Mouse (Mus musculus) heart, adult 8-10 months (tissue): Measurements from ENCODE around the gene Slc2a6. TPM values are rescaled to one million over a fixed set of nuclear protein-coding genes. Genes with fewer than 3 reads are reported as not detected.

Experiments
- DNase-seq: peaks from one replicate; pipeline ENCODE4 v3.0.0; 2022; ENCODE audit warnings: low spot score
- total RNA-seq, 4 experiments: library from RNA; stranded (reverse); gene quantifications; 2 replicates each; pipeline ENCODE4 v1.2.4; 2022

Slc2a6 gene
- total RNA-seq, 4 experiments from 2014 or later = 0.27 to 1.5 (median 0.56) TPM

DNA sequence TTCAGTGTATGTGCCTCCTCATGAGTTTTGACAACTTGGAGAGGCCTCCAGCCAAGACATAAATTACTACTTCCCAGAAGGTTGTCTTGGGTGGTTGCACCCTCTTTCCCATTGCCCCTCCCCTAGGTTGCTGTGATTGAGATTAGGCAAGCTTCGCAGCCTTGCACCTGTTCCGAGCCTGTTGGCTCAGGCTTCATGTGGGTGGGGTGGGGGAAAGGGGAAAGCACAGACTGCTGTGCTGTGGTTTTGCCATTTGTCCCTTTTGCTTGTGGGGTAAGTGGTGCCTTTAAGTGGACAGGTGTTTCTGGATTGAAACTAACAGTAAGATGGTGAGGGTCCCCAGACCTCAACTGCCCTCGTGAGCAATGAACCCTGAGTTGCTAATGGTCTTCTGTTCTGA is 8.2 kb upstream of the Slc2a6 start:
- DNase-seq = no peak

GRCm38 (mm10) chr2:27032361-27032760 is 4.6 kb upstream of the Slc2a6 start:
- no peak for DNase-seq

- no peak for DNase-seq
Observed at GRCm38 (mm10) chr2:27028437-27029015, 728 bp upstream of the Slc2a6 start.

DNA sequence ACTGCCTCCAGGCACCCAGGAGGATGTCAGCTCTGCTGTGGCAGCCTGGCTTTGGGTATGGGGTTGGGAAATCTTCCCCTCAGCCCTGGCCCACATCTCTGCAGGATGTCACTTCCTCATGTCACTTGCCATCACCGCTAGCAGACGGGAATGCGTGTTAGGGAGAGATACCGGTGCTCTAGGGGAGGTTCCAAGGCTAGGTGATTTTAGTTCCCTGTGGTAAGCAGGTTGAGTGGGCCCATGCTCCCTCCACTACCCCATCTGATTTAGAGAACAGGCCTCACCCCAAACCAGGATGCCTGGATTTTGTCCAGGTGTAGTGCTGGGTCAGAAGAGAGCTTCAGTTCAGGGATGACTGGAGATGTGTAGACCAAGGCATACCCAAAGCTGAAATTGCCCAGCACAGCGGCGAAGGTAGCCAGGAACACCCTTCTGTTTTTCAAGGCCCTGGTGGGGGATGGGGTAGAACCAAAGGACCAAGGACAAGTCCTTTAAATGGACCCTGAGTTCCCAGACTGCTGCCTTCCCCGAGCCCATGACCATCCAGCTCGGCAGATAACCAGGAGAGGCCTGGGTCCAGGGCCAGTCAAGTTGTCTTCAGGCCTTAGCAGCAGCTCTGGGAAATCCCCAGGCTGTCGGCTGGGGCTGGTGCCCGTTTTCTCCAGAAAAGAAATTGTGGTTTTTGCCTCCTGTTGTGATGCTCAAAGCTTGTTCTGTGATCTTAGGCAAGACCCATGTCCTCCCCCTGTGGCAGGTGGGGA is 761 bp downstream of the Slc2a6 start:
- no peak for DNase-seq

- no peak for DNase-seq
Observed at GRCm38 (mm10) chr2:27026332-27026731, 1.5 kb downstream of the Slc2a6 start.

DNA sequence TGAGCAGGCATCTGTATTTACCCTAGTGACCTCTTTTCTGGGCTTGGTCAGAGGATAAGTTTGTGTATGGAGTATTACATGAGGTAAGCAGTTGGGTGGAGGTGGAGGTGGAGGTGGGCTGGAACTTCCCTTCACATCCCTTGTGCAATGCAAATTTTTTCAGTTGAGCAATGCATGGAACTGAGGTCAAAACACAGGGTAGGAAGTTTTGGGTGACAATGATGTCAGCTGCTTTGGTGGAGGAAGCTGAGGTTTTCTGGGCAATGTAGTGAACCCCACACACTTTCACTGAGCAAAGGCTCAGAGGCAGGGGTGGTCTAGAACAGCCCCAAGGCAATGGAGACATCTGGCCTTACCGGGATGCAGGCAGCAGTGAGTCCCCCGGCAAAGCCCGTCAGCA is 2.3 kb downstream of the Slc2a6 start:
- no peak for DNase-seq

DNA sequence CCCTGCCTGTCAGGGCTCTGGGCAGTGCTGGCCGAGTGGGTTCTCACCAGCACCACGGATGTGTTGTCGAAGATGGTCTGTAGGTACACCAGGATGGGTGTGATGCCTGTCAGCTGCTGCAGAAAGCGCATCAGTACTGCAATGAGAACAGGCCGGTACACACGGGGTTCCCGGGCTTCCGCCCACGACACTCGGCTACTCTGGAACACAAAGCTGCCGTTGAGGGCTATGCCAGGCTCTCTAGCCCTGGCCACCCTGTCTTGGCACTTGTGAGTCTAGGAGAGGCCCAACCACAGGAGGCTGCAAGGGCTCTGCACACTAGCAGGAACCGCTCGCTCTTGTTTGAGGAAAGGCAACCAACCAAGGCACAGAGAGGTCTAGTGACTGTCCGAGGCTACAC is 3.7 kb downstream of the Slc2a6 start:
- no peak for DNase-seq

- no peak for DNase-seq
Observed at GRCm38 (mm10) chr2:27022612-27023011, 5.2 kb downstream of the Slc2a6 start.

GRCm38 (mm10) chr2:27021103-27021502 is 6.7 kb downstream of the Slc2a6 start:
- no peak for DNase-seq

DNA sequence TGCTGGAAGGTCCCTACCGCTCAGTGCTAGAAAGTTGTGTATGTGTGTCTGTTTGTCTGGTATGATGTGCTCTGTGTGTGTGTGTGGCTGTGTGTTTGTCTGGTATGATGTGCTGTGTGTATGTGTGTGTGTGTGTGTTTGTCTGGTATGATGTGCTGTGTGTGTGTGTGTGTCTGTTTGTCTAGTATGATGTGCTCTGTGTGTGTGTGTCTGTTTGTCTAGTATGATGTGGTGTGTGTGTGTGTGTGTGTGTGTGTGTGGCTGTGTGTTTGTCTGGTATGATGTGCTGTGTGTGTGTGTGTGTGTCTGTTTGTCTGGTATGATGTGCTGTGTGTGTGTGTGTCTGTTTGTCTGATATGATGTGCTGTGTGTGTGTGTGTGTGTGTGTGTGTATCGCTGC is 8.3 kb downstream of the Slc2a6 start:
- DNase-seq = no peak

DNA sequence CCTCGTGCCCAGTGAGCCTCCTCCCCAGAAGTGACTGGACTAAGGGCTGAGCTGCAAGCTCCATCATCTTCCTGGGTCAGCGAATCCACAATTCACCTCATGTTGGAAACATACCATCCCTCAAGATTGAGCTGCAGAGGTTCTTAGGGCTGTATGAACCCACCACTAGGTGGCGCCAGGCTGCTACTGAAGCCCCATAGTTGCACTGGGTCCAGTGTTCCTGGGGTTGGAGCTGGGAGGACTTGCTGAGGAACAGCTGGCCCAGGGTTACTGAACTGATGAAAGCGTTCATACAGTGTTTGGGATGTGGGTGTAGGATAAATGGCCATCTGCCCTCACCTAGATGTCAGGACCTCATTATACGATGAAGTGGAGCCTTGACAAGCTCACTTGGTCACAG is 10.0 kb downstream of the Slc2a6 start:
- DNase-seq = peak; percentile 64

DNA sequence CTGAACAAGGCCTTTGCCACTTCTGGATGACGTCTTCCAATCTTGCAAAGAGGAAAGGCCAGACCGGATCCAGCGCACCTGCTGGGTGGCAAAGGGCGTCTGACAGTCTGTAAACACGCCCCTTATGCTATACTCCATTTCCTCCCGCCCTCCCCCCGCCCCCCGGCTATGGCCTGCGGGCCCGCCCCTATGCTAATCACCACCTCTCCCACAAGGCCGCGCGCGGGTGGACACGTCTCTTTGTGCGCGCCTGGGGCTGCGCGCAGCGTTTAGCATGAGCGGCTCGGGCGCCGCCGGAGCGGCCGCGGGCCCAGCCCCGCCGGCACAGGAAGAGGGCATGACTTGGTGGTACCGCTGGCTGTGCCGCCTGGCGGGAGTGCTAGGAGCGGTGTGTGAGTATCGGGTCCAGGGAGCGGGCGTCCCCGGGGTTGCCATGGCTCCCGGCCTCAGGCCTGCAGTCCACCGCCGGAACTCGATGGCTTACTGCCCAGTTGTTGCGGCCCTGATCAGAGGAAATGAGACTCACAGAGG is 18.0 kb downstream of the Slc2a6 start, which contains the start of gene Cacfd1:
TSS of gene Cacfd1 (plus strand) at position 213 of the 531 bp plus-strand sequence.
- DNase-seq = peak; percentile 86

- DNase-seq = no peak
Observed at GRCm38 (mm10) chr2:27007701-27008100, 20.1 kb downstream of the Slc2a6 start.

DNA sequence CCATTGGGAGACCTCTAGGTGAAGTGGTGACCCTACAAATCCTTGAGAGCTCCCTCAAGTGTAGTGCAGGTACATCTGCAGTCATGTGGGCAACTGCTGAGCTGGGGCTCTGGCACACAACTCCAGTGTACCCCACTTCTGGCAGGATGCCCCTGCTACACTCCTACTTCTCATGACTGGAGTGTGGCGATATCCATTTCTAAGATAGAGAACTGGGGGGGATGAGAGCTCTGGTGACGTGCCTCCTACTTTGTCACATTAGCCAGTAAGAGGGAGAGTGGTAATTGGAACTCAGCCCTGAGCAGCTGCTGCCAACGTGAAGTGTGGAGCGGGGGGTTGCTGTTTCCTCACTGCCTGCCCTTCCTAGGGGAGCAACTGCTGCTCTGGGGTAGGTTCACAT is 21.5 kb downstream of the Slc2a6 start:
- DNase-seq = no peak

GRCm38 (mm10) chr2:26997993-26998392 is 29.8 kb downstream of the Slc2a6 start:
- no peak for DNase-seq

- DNase-seq = no peak
Observed at GRCm38 (mm10) chr2:26997498-26997897, 30.3 kb downstream of the Slc2a6 start.

DNA sequence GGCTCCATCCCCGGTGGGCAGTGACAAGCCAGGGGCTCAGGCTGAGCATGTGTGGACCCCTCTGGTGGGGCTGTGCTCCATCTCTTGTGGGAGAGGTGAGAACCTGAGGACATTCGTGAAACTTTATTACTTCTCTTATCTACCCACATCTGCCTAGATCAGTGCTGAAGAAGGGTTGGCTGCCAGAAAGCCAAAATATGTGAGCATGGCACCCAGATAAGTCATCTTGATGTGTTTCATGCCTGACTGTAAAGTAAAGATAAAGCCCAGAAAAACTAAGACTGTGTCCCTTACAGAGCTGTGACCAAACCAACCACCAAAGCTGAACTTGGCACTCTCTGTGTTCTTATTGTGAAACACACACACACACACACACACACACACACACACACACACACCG is 33.9 kb downstream of the Slc2a6 start:
- DNase-seq = no peak

DNA sequence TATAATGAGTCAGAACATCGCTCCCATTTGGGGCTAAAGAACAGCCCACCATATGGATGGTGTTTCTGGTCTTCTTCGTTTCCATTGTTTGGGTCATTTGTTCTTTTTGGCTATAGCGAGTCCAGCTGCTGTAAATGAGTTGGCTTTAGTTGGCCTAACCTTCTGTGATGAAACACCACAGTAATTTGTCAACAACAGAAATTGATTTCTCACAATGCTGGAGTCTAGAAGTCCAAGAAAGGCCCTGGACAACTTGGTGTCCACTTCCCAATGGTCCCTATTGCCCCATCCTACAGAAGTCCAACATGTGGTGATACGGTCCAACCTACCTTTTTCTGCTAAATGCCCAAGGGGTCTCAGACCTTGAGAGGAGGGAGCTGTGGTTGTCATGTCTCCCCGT is 43.2 kb downstream of the Slc2a6 start:
- no peak for DNase-seq

- no peak for DNase-seq
Observed at GRCm38 (mm10) chr2:26984179-26984578, 43.6 kb downstream of the Slc2a6 start.

- no peak for DNase-seq
Observed at GRCm38 (mm10) chr2:26980361-26980760, 47.4 kb downstream of the Slc2a6 start.

DNA sequence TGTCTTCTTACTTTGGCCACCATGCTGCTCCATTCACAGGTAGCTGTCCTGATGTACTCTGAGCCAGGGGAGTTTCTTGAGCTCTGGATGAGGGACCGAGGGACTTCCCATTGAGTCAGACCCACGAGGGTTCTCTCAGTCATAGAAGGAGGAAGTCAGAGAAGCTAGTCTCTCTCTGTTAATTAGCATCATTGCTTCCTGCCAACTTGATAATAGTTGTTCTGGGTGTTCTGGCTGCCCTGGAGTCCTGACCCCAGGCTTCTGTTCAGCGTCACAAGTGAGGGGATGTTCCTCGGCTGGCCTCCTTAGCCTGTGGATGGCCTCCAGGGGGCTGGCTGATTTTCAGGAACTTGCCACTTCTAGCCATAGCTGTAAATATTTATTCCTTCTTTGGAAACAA is 53.8 kb downstream of the Slc2a6 start:
- DNase-seq = no peak

GRCm38 (mm10) chr2:26973116-26973515 is 54.7 kb downstream of the Slc2a6 start, which contains the start of gene Adamts13:
Gene Adamts13, plus strand, starts transcription at chr2:26973416.
- no peak for DNase-seq
